Mouse (Mus musculus) Patski (cell line): ENCODE results near the gene Umps. TPM values are rescaled to one million over a fixed set of nuclear protein-coding genes. Genes with fewer than 3 reads are reported as not detected.
A peak's percentile ranks its signal among the peaks of the same experiment; 100 is the strongest.

Experiments
- ATAC-seq: fragments of 100-300 bp; one replicate; pipeline ENCODE4 v1.8.0; 2021
- CTCF ChIA-PET: fragments of 350-600 bp; sonication (Branson Sonifier 250); formaldehyde crosslinking; loops from one replicate; lab custom pipeline; 2022; ENCODE audit warnings: inconsistent platforms; lab: Charles Lee
- POLR2A ChIA-PET: fragments of 350-600 bp; sonication (Branson Sonifier 250); formaldehyde crosslinking; loops from one replicate; lab custom pipeline; 2022; ENCODE audit warnings: antibody characterized with exemption, inconsistent platforms; lab: Charles Lee
- DNase-seq: peaks from one replicate; pipeline ENCODE4 v3.0.0-alpha.2; 2011; ENCODE audit warnings: low read depth, low spot score
- H3K27me3 ChIP-seq: fragments of 371-371 bp; one replicate; pipeline ENCODE4 v1.5.1; 2021
- CTCF ChIP-seq: fragments of 100-300 bp; IDR thresholded peaks from one replicate; pipeline ENCODE4 v1.5.1; 2021
- in situ Hi-C: fragments of 300-500 bp; cut with MboI; formaldehyde crosslinking; loops from 3 replicates; pipeline ENCODE4 v1.11.1; 2018; ENCODE audit warnings: low pct_unique_long_range_greater_than_20kb, mixed read lengths
- polyA plus RNA-seq: library from polyadenylated mRNA; unstranded; gene quantifications from one replicate; pipeline ENCODE4 v1.2.3, GENCODE M21; 2021

The Umps gene
- polyA plus RNA-seq, 1 experiment from 2014 or later: 45.3 TPM

GRCm38 (mm10) chr16:33943388-33943787 lies 23.4 kb downstream of the Umps start:
- CTCF ChIA-PET: no interaction called here
- H3K27me3 ChIP-seq: no peaks in the 10 kb centered on the region
- POLR2A ChIA-PET: interaction anchor here (0.9 kb wide), 1 partner anchor 26 kb away, joined by 5 read pairs; no protein-coding TSS in a partner anchor
- no peak for DNase-seq
- no peak for ATAC-seq
- no peak for TF ChIP-seq CTCF
- in situ Hi-C loops: no loop called here

- no peak for TF ChIP-seq CTCF
- in situ Hi-C loops: no loop called here
- CTCF ChIA-PET: no interaction called here
- DNase-seq (no peak), ATAC-seq (no peak)
- no peaks in the 10 kb centered on the region for H3K27me3 ChIP-seq
- POLR2A ChIA-PET: no interaction called here
Measured at GRCm38 (mm10) chr16:33942341-33942740, 24.5 kb downstream of the Umps start.

GRCm38 (mm10) chr16:33941271-33941781 lies 25.5 kb downstream of the Umps start:
- peak; percentile 26 for ATAC-seq
- no peak for TF ChIP-seq CTCF
- H3K27me3 ChIP-seq: no peaks in the 10 kb centered on the region
- CTCF ChIA-PET: no interaction called here
- POLR2A ChIA-PET: no interaction called here
- peak; percentile 37 for DNase-seq
- in situ Hi-C loops: no loop called here

GRCm38 (mm10) chr16:33940095-33940494 lies 26.7 kb downstream of the Umps start:
- in situ Hi-C loops: no loop called here

GRCm38 (mm10) chr16:33939636-33940035 lies 27.2 kb downstream of the Umps start:
- H3K27me3 ChIP-seq: no peaks in the 10 kb centered on the region
- POLR2A ChIA-PET: interaction anchor here (0.5 kb wide), 1 partner anchor 158 kb away, joined by 3 read pairs; no protein-coding TSS in a partner anchor
- CTCF ChIA-PET: no interaction called here
- in situ Hi-C loops: no loop called here
- DNase-seq (no peak), ATAC-seq (no peak)
- TF ChIP-seq CTCF: no peak

More at GRCm38 (mm10) chr16:33940095-33940494, 26.7 kb downstream of the Umps start:
- DNase-seq (no peak), ATAC-seq (no peak)
- ChIA-PET POLR2A (interaction anchor here (0.7 kb wide), 1 partner anchor 22 kb away, joined by 3 read pairs; no protein-coding TSS in a partner anchor), CTCF (no interaction called here)
- TF ChIP-seq CTCF: no peak
- no peaks in the 10 kb centered on the region for H3K27me3 ChIP-seq

GRCm38 (mm10) chr16:33939133-33939531 lies 27.7 kb downstream of the Umps start:
- ATAC-seq: no peak
- CTCF ChIA-PET: no interaction called here
- no peaks in the 10 kb centered on the region for H3K27me3 ChIP-seq
- TF ChIP-seq CTCF: no peak
- DNase-seq: no peak
- POLR2A ChIA-PET: interaction anchor here (0.5 kb wide), 1 partner anchor 157 kb away, joined by 3 read pairs; no protein-coding TSS in a partner anchor
- in situ Hi-C loops: no loop called here

- ChIA-PET CTCF (no interaction called here), POLR2A (no interaction called here)
- TF ChIP-seq CTCF: no peak
- in situ Hi-C loops: no loop called here
- no peak for ATAC-seq
- no peak for DNase-seq
- H3K27me3 ChIP-seq: no peaks in the 10 kb centered on the region
Measured at GRCm38 (mm10) chr16:33938311-33939132, 28.3 kb downstream of the Umps start.

- ChIA-PET POLR2A (no interaction called here), CTCF (interaction anchor here (1.0 to 1.4 kb wide), 2 partner anchors 10 to 13 kb away, joined by 3 to 4 read pairs; no protein-coding TSS in a partner anchor)
- in situ Hi-C loops: no loop called here
- no peak for TF ChIP-seq CTCF
- ATAC-seq (no peak), DNase-seq (no peak)
- no peaks in the 10 kb centered on the region for H3K27me3 ChIP-seq
Measured at GRCm38 (mm10) chr16:33937567-33937966, 29.3 kb downstream of the Umps start.

GRCm38 (mm10) chr16:33936885-33937284 lies 30.0 kb downstream of the Umps start:
- TF ChIP-seq CTCF: no peak
- no peak for DNase-seq
- no peaks in the 10 kb centered on the region for H3K27me3 ChIP-seq
- no peak for ATAC-seq
- CTCF ChIA-PET: interaction anchor here (1.0 to 1.4 kb wide), 2 partner anchors 10 to 14 kb away, joined by 3 to 4 read pairs; no protein-coding TSS in a partner anchor
- POLR2A ChIA-PET: no interaction called here
- in situ Hi-C loops: no loop called here

- no peaks in the 10 kb centered on the region for H3K27me3 ChIP-seq
- in situ Hi-C loops: no loop called here
- CTCF ChIA-PET: interaction anchor here (1.1 kb wide), 1 partner anchor 12 kb away, joined by 3 read pairs; no protein-coding TSS in a partner anchor
- POLR2A ChIA-PET: no interaction called here
- no peak for TF ChIP-seq CTCF
- DNase-seq: no peak
- no peak for ATAC-seq
Measured at GRCm38 (mm10) chr16:33935407-33935785, 31.4 kb downstream of the Umps start.
